Mouse (Mus musculus): ENCODE results near the gene Nup160.

DNA sequence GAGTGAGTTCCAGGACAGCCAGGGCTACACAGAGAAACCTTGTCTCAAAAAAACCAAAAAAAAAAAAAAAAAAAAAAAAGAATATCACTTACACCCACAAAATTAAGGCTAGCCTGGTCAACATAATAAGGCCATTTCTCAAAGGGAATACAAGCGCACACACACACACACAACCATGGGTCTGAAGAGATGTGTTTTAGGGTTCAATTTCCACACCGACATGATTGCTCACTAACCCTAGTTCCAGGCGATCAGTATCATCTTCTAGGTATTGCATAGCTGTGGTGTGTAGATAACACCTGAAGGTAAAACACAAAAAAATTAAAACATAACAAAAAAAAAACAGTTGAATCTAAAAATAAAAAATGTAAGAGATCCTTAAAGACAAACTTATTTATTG is 49.8 kb downstream of the Nup160 start:
- no peak for TF ChIP-seq CTCF (IDR thresholded peaks at IDR 0.05; ENCODE audit: low read depth)
- no peak for TF ChIP-seq EP300 (IDR thresholded peaks at IDR 0.05; ENCODE audit: low read depth)
